In the genomic region with DNA sequence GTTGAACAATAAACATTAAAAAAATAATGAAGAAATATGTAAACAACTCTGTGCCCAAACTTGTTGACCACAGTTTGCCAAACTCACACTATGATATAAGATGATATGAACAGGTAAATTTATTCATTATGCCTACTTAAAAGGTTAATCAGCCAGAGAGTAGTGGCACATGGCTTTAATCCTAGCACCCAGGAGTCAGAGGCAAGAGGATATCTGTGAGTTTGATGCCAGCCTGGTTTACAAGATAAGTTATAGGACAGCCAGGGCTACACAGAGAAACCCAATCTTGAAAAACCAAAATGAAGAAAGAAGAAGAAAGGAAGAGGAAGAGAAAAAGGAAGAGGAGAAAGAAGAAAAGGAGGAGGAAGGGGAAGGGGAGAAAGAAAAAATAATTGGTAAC, we compare ENCODE assay signal across 22 mouse cellular contexts. TPM values are rescaled to one million over a fixed set of nuclear protein-coding genes. Genes with fewer than 3 reads are reported as not detected.
A peak's percentile ranks its signal among the peaks of the same experiment; 100 is the strongest.
DNase-seq lines count a peak whose midpoint lies in the region; ATAC-seq and TF ChIP-seq lines count a peak whose summit lies in the region.
"Had no signal": no experiment of that assay in that cellular context is flagged by ENCODE, and none has a peak within 500 bp of the region (broad histone marks: within the 10 kb centered on the region; RNA-seq: fewer than 3 reads in every experiment).

No protein-coding gene starts in this region.

- no peak overlapping the region for H3K9ac ChIP-seq in liver, embryonic 13.5 days
- H3K9ac ChIP-seq in midbrain, embryonic 11.5 days (ENCODE audit: low read length) = no peak overlapping the region
- no peak overlapping the region for H3K9ac ChIP-seq in midbrain, postnatal 0 days (replicated peaks; ENCODE audit: low read length, poor library complexity, severe bottlenecking)
- H3K9ac ChIP-seq in forebrain, embryonic 15.5 days (replicated peaks) = no peak overlapping the region
- H3K9ac ChIP-seq: embryonic facial prominence, embryonic 13.5 days; embryonic facial prominence, embryonic 15.5 days; forebrain, embryonic 12.5 days had no signal

- H3K4me1 ChIP-seq in liver, embryonic 13.5 days (replicated peaks) = peaks cover 3% of the 10 kb centered on the region; the same call in 1 of the 2 replicates
- no peaks in the 10 kb centered on the region for H3K4me1 ChIP-seq in midbrain, embryonic 11.5 days (ENCODE audit: control insufficient read depth, insufficient read depth, low read length)
- no peaks in the 10 kb centered on the region for H3K4me1 ChIP-seq in midbrain, postnatal 0 days (ENCODE audit: insufficient read depth, low read length)
- H3K4me1 ChIP-seq in forebrain, embryonic 15.5 days = no peaks in the 10 kb centered on the region
- H3K4me1 ChIP-seq: embryonic facial prominence, embryonic 13.5 days; embryonic facial prominence, embryonic 15.5 days; forebrain, embryonic 12.5 days had no signal

- TF ChIP-seq CTCF in midbrain, postnatal 0 days (IDR thresholded peaks at IDR 0.05) = no peak

- no peak overlapping the region for H3K4me2 ChIP-seq in liver, embryonic 13.5 days
- H3K4me2 ChIP-seq in midbrain, embryonic 11.5 days = no peak overlapping the region
- no peak overlapping the region for H3K4me2 ChIP-seq in midbrain, postnatal 0 days (ENCODE audit: low read depth, low read length, poor library complexity, severe bottlenecking)
- no peak overlapping the region for H3K4me2 ChIP-seq in forebrain, embryonic 15.5 days (replicated peaks)
- H3K4me2 ChIP-seq: embryonic facial prominence, embryonic 13.5 days; embryonic facial prominence, embryonic 15.5 days; forebrain, embryonic 12.5 days had no signal

- peaks cover 4% of the 10 kb centered on the region for H3K36me3 ChIP-seq in liver, embryonic 13.5 days
- H3K36me3 ChIP-seq in midbrain, embryonic 11.5 days (ENCODE audit: control insufficient read depth, insufficient read depth, low read length) = no peaks in the 10 kb centered on the region
- H3K36me3 ChIP-seq in midbrain, postnatal 0 days (ENCODE audit: insufficient read depth, low read length) = peaks cover 11% of the 10 kb centered on the region; the same call in 1 of the 2 replicates
- H3K36me3 ChIP-seq in forebrain, embryonic 15.5 days = peaks cover 15% of the 10 kb centered on the region

- H3K4me3 ChIP-seq in liver, embryonic 13.5 days (replicated peaks) = no peak overlapping the region
- no peak overlapping the region for H3K4me3 ChIP-seq in midbrain, embryonic 11.5 days (ENCODE audit: low read depth, low read length)
- no peak overlapping the region for H3K4me3 ChIP-seq in midbrain, postnatal 0 days (ENCODE audit: low read depth, low read length)
- H3K4me3 ChIP-seq in forebrain, embryonic 15.5 days = no peak overlapping the region
- H3K4me3 ChIP-seq: embryonic facial prominence, embryonic 13.5 days; embryonic facial prominence, embryonic 15.5 days; erythroblast, embryonic 14.5 days; forebrain, embryonic 10.5 days; forebrain, embryonic 12.5 days had no signal

- no peaks in the 10 kb centered on the region for H3K27me3 ChIP-seq in liver, embryonic 13.5 days
- no peaks in the 10 kb centered on the region for H3K27me3 ChIP-seq in midbrain, embryonic 11.5 days (ENCODE audit: control insufficient read depth, insufficient read depth, low read length)
- no peaks in the 10 kb centered on the region for H3K27me3 ChIP-seq in midbrain, postnatal 0 days (ENCODE audit: insufficient read depth, low read length)
- no peaks in the 10 kb centered on the region for H3K27me3 ChIP-seq in forebrain, embryonic 15.5 days
- H3K27me3 ChIP-seq: embryonic facial prominence, embryonic 13.5 days; embryonic facial prominence, embryonic 15.5 days; forebrain, embryonic 12.5 days had no signal

- H3K27ac ChIP-seq in liver, embryonic 13.5 days = no peak overlapping the region
- no peak overlapping the region for H3K27ac ChIP-seq in midbrain, embryonic 11.5 days (ENCODE audit: low read depth, low read length)
- H3K27ac ChIP-seq in midbrain, postnatal 0 days (ENCODE audit: low read depth, low read length) = no peak overlapping the region
- H3K27ac ChIP-seq in forebrain, embryonic 15.5 days (replicated peaks) = no peak overlapping the region
- H3K27ac ChIP-seq: embryonic facial prominence, embryonic 13.5 days; embryonic facial prominence, embryonic 15.5 days; forebrain, embryonic 10.5 days; forebrain, embryonic 12.5 days had no signal

- H3K9me3 ChIP-seq in liver, embryonic 13.5 days (replicated peaks) = no peaks in the 10 kb centered on the region
- no peaks in the 10 kb centered on the region for H3K9me3 ChIP-seq in midbrain, embryonic 11.5 days (ENCODE audit: control insufficient read depth, low read length)
- H3K9me3 ChIP-seq in midbrain, postnatal 0 days (ENCODE audit: low read length) = no peaks in the 10 kb centered on the region
- no peaks in the 10 kb centered on the region for H3K9me3 ChIP-seq in forebrain, embryonic 15.5 days
- H3K9me3 ChIP-seq: embryonic facial prominence, embryonic 13.5 days; embryonic facial prominence, embryonic 15.5 days; forebrain, embryonic 10.5 days; forebrain, embryonic 12.5 days had no signal

- 0 out of 2 replicates have a peak, but pooled peaks have one; percentile 54 for ATAC-seq in liver, embryonic 13.5 days (ENCODE audit: low read depth)
- ATAC-seq in midbrain, embryonic 11.5 days (ENCODE audit: low FRiP score) = no peak
- no peak for ATAC-seq in midbrain, postnatal 0 days (ENCODE audit: low FRiP score)
- peak; percentile 61 for ATAC-seq in megakaryocyte-erythroid progenitor cell, adult 5-6 weeks (replicated peaks; ENCODE audit: low FRiP score, low TSS enrichment, poor library complexity, severe bottlenecking)
- no peak for ATAC-seq in forebrain, embryonic 15.5 days (replicated peaks)
- ATAC-seq: forebrain, embryonic 14.5 days had no signal

- no peak for DNase-seq in liver, embryonic 13.5 days
- no peak for DNase-seq in liver
- peak; percentile 41 for DNase-seq in midbrain, embryonic 11.5 days (ENCODE audit: low spot score, missing footprints)
- no peak for DNase-seq in midbrain, postnatal 0 days (ENCODE audit: low spot score)
- DNase-seq: adrenal gland, adult 2 months; adrenal gland, postnatal 10 days; adrenal gland, postnatal 25 days; cerebellum, adult 11 months; cerebellum, adult 18-20 months; cerebellum, adult 8-10 months; cerebellum, adult 9-11 months; cerebellum, postnatal 14 days; cerebellum, postnatal 36 days; embryo, embryonic 11 days had no signal

RNA-seq across cellular contexts. Expression of a gene that starts 9.8 kb away (rescaled TPM):
- polyA plus RNA-seq in liver, embryonic 13.5 days (2015; fragmentation: Nextera tagmentation; extraction: Ambion mirVana) = 18.9 and 20.8 TPM in 2 replicates
- polyA plus RNA-seq in midbrain, embryonic 11.5 days (2014; fragmentation: Nextera tagmentation; extraction: Ambion mirVana) = 70.4 and 81.3 TPM in 2 replicates
- total RNA-seq in midbrain, postnatal 0 days (2014; rRNA removed) = 38.2 and 75.3 TPM in 2 replicates
- 145 and 157 TPM in 2 replicates for polyA plus RNA-seq in midbrain, postnatal 0 days (2015; fragmentation: Nextera tagmentation; extraction: Ambion mirVana)
- 20.2 and 27.5 TPM in 2 replicates for total RNA-seq in megakaryocyte-erythroid progenitor cell, adult 5-6 weeks (2014; fragmentation: Nextera tagmentation)
- 34.3 and 58.5 TPM in 2 replicates for total RNA-seq in megakaryocyte-erythroid progenitor cell, adult 5-6 weeks (2017)
- polyA plus RNA-seq in forebrain, embryonic 15.5 days (2015; fragmentation: Nextera tagmentation; extraction: Ambion mirVana) = 89.8 and 98.0 TPM in 2 replicates

Comparison
In these comparisons a context has a peak if more than half of its experiments do, and no peak if none do; other contexts are left out.
1. ATAC-seq: peak in liver, embryonic 13.5 days (single experiment) and megakaryocyte-erythroid progenitor cell, adult 5-6 weeks (single experiment); none in midbrain, embryonic 11.5 days (single experiment), midbrain, postnatal 0 days (single experiment) and forebrain, embryonic 15.5 days (single experiment).